Mouse (Mus musculus) embryonic fibroblast, embryonic 13.5 days (primary cell): ENCODE measurements at regions not wholly inside any gene's neighbourhood (a gene's known extent, or its start where the extent isn't known, plus 50 kb on each side); places are given as distances from the start of the nearest gene placed in this dataset.

Source experiments
- CTCF ChIP-seq: IDR thresholded peaks from 2 replicates; pipeline ENCODE4 v1.5.1; 2011; ENCODE audit warnings: mild to moderate bottlenecking, control low read depth, low read length, moderate library complexity, borderline replicate concordance; ENCODE audit not compliant: insufficient read depth
- POLR2A ChIP-seq: IDR thresholded peaks from 2 replicates; pipeline ENCODE4 v1.6.1; 2011; ENCODE audit warnings: low read depth, mild to moderate bottlenecking, control low read depth, low read length, moderate library complexity

GRCm38 (mm10) chr6:20028466-20028865, 1162.3 kb downstream of the Ankrd7 start:
- no peak for TF ChIP-seq CTCF
- TF ChIP-seq POLR2A, result no peak
